Mouse (Mus musculus): ENCODE results near the gene Slc22a21.
"Not testable (repeated sequence)": the region's sequence is repeated elsewhere in the genome, so short reads cannot be mapped to it uniquely, and the experiment has no call there.

Gene Slc22a21

GRCm38 (mm10) chr11:53958984-53959383, 21.1 kb downstream of the Slc22a21 start:
- Histone ChIP-seq H3K36me3 (ENCODE audit: control insufficient read depth, insufficient read depth, low read length, poor library complexity, severe bottlenecking) (no peaks in the 10 kb centered on the region), H3K27me3 (ENCODE audit: control insufficient read depth, insufficient read depth, low read length, poor library complexity, severe bottlenecking) (no peaks in the 10 kb centered on the region)
- DNase-seq (ENCODE audit: low read depth, low spot score), result no peak

- H3K36me3 ChIP-seq (ENCODE audit: control insufficient read depth, insufficient read depth, low read length, poor library complexity, severe bottlenecking); H3K27me3 ChIP-seq (ENCODE audit: control insufficient read depth, insufficient read depth, low read length, poor library complexity, severe bottlenecking): not testable (repeated sequence)
- peak; percentile 27 for DNase-seq (ENCODE audit: low read depth, low spot score)
Measured at GRCm38 (mm10) chr11:53958176-53958575, 22.0 kb downstream of the Slc22a21 start.

GRCm38 (mm10) chr11:53956636-53957035, 23.5 kb downstream of the Slc22a21 start:
- Histone ChIP-seq H3K36me3 (ENCODE audit: control insufficient read depth, insufficient read depth, low read length, poor library complexity, severe bottlenecking) (no peaks in the 10 kb centered on the region), H3K27me3 (ENCODE audit: control insufficient read depth, insufficient read depth, low read length, poor library complexity, severe bottlenecking) (no peaks in the 10 kb centered on the region)
- DNase-seq (ENCODE audit: low read depth, low spot score), result no peak

GRCm38 (mm10) chr11:53954653-53955052, 25.5 kb downstream of the Slc22a21 start:
- Histone ChIP-seq H3K36me3 (ENCODE audit: control insufficient read depth, insufficient read depth, low read length, poor library complexity, severe bottlenecking) (no peaks in the 10 kb centered on the region), H3K27me3 (ENCODE audit: control insufficient read depth, insufficient read depth, low read length, poor library complexity, severe bottlenecking) (no peaks in the 10 kb centered on the region)
- no peak for DNase-seq (ENCODE audit: low read depth, low spot score)

- not testable (repeated sequence) for DNase-seq (ENCODE audit: low read depth, low spot score)
Measured at GRCm38 (mm10) chr11:53950133-53950532, 30.0 kb downstream of the Slc22a21 start.

GRCm38 (mm10) chr11:53931944-53932318, 48.2 kb downstream of the Slc22a21 start:
- not testable (repeated sequence) for H3K36me3 ChIP-seq (ENCODE audit: control insufficient read depth, insufficient read depth, low read length, poor library complexity, severe bottlenecking); H3K27me3 ChIP-seq (ENCODE audit: control insufficient read depth, insufficient read depth, low read length, poor library complexity, severe bottlenecking); DNase-seq (ENCODE audit: low read depth, low spot score)

More at GRCm38 (mm10) chr11:53950133-53950532, 30.0 kb downstream of the Slc22a21 start:
- H3K36me3 ChIP-seq (ENCODE audit: control insufficient read depth, insufficient read depth, low read length, poor library complexity, severe bottlenecking); H3K27me3 ChIP-seq (ENCODE audit: control insufficient read depth, insufficient read depth, low read length, poor library complexity, severe bottlenecking): not testable (repeated sequence)

- no peaks in the 10 kb centered on the region for H3K36me3 ChIP-seq (ENCODE audit: control insufficient read depth, insufficient read depth, low read length, poor library complexity, severe bottlenecking)
- H3K27me3 ChIP-seq (ENCODE audit: control insufficient read depth, insufficient read depth, low read length, poor library complexity, severe bottlenecking), result no peaks in the 10 kb centered on the region
- DNase-seq (ENCODE audit: low read depth, low spot score), result peak; percentile 69
Measured at GRCm38 (mm10) chr11:53931091-53931943, 48.8 kb downstream of the Slc22a21 start.

GRCm38 (mm10) chr11:53929741-53930140, 50.4 kb downstream of the Slc22a21 start:
- Histone ChIP-seq H3K27me3 (ENCODE audit: control insufficient read depth, insufficient read depth, low read length, poor library complexity, severe bottlenecking) (no peaks in the 10 kb centered on the region), H3K36me3 (ENCODE audit: control insufficient read depth, insufficient read depth, low read length, poor library complexity, severe bottlenecking) (no peaks in the 10 kb centered on the region)
- no peak for DNase-seq (ENCODE audit: low read depth, low spot score)

- no peak for DNase-seq (ENCODE audit: low read depth, low spot score)
- Histone ChIP-seq H3K27me3 (ENCODE audit: control insufficient read depth, insufficient read depth, low read length, poor library complexity, severe bottlenecking) (no peaks in the 10 kb centered on the region), H3K36me3 (ENCODE audit: control insufficient read depth, insufficient read depth, low read length, poor library complexity, severe bottlenecking) (no peaks in the 10 kb centered on the region)
Measured at GRCm38 (mm10) chr11:53928585-53928984, 51.5 kb downstream of the Slc22a21 start.

- Histone ChIP-seq H3K27me3 (ENCODE audit: control insufficient read depth, insufficient read depth, low read length, poor library complexity, severe bottlenecking) (no peaks in the 10 kb centered on the region), H3K36me3 (ENCODE audit: control insufficient read depth, insufficient read depth, low read length, poor library complexity, severe bottlenecking) (no peaks in the 10 kb centered on the region)
- no peak for DNase-seq (ENCODE audit: low read depth, low spot score)
Measured at GRCm38 (mm10) chr11:53926303-53926702, 53.8 kb downstream of the Slc22a21 start.

- DNase-seq (ENCODE audit: low read depth, low spot score), result no peak
- no peaks in the 10 kb centered on the region for H3K27me3 ChIP-seq (ENCODE audit: control insufficient read depth, insufficient read depth, low read length, poor library complexity, severe bottlenecking)
- no peaks in the 10 kb centered on the region for H3K36me3 ChIP-seq (ENCODE audit: control insufficient read depth, insufficient read depth, low read length, poor library complexity, severe bottlenecking)
Measured at GRCm38 (mm10) chr11:53918851-53919250, 61.3 kb downstream of the Slc22a21 start.

GRCm38 (mm10) chr11:53911011-53911410, 69.1 kb downstream of the Slc22a21 start:
- no peak for DNase-seq (ENCODE audit: low read depth, low spot score)
- no peaks in the 10 kb centered on the region for H3K36me3 ChIP-seq (ENCODE audit: control insufficient read depth, insufficient read depth, low read length, poor library complexity, severe bottlenecking)

GRCm38 (mm10) chr11:53908686-53909085, 71.4 kb downstream of the Slc22a21 start:
- Histone ChIP-seq H3K27me3 (ENCODE audit: control insufficient read depth, insufficient read depth, low read length, poor library complexity, severe bottlenecking) (no peaks in the 10 kb centered on the region), H3K36me3 (ENCODE audit: control insufficient read depth, insufficient read depth, low read length, poor library complexity, severe bottlenecking) (no peaks in the 10 kb centered on the region)
- DNase-seq (ENCODE audit: low read depth, low spot score), result no peak

More at GRCm38 (mm10) chr11:53911011-53911410, 69.1 kb downstream of the Slc22a21 start:
- H3K27me3 ChIP-seq (ENCODE audit: control insufficient read depth, insufficient read depth, low read length, poor library complexity, severe bottlenecking), result no peaks in the 10 kb centered on the region

GRCm38 (mm10) chr11:53904534-53904925, 75.6 kb downstream of the Slc22a21 start:
- no peaks in the 10 kb centered on the region for H3K36me3 ChIP-seq (ENCODE audit: control insufficient read depth, insufficient read depth, low read length, poor library complexity, severe bottlenecking)
- DNase-seq (ENCODE audit: low read depth, low spot score), result no peak
- H3K27me3 ChIP-seq (ENCODE audit: control insufficient read depth, insufficient read depth, low read length, poor library complexity, severe bottlenecking), result no peaks in the 10 kb centered on the region

GRCm38 (mm10) chr11:53903781-53904533, 76.2 kb downstream of the Slc22a21 start:
- no peaks in the 10 kb centered on the region for H3K27me3 ChIP-seq (ENCODE audit: control insufficient read depth, insufficient read depth, low read length, poor library complexity, severe bottlenecking)
- no peak for DNase-seq (ENCODE audit: low read depth, low spot score)
- no peaks in the 10 kb centered on the region for H3K36me3 ChIP-seq (ENCODE audit: control insufficient read depth, insufficient read depth, low read length, poor library complexity, severe bottlenecking)

All from splenic B cell, adult 2 months (primary cell).